Mouse (Mus musculus) frontal cortex, postnatal 14 days (tissue): ENCODE results near the gene Ksr1.

Experiments
- DNase-seq, 2 experiments: peaks; one replicate each; pipeline ENCODE4 v3.0.0; 2022; ENCODE audit warnings: low spot score in 2 of 2

The Ksr1 gene

GRCm38 (mm10) chr11:79093986-79094695, 52.1 kb downstream of the Ksr1 start:
- DNase-seq: no peak

DNA sequence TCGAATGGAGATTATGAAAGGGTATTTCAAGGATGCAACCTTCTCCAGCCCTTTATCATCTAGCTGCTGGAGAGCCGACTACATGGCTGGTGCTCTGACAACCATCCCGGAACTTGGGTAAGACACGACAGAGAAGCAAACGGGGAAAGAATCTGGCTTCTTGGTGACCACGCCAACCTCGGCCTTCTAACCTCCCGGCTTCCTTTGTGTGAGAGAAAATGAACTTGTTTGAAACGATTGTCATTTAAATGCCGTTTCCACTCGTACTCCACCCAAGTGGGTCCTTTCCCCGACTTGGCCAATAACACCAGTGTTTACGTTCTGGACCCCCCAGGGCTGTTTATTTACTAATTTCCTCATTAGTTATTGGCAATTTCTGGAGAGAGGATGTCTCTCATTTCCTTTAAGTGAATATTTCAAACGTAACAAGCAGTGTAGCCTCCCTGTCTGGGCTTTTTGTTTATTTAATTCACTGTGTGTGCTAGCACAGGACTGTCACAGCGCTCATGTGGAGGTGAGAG, 52.8 kb downstream of the Ksr1 start:
- no peak for DNase-seq

DNA sequence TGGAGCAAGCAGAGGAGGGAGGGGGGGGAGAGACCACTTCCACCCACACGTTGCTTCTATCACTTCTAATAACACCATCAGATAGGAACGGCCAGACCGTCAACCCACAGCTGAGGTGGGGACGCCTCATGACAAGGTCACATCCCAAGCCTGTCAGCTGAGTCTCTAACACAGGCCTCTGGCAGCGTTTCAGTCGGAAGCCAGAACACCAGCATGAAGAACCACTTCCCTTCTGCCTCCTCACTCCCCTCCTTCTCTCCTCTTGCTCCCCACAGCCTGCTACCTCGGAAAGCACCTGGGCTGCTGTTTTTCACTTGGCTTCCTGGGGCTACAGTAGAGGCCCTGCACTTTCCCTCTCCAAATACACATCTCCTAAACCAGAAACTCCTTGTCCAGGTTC, 53.4 kb downstream of the Ksr1 start:
- no peak for DNase-seq

DNA sequence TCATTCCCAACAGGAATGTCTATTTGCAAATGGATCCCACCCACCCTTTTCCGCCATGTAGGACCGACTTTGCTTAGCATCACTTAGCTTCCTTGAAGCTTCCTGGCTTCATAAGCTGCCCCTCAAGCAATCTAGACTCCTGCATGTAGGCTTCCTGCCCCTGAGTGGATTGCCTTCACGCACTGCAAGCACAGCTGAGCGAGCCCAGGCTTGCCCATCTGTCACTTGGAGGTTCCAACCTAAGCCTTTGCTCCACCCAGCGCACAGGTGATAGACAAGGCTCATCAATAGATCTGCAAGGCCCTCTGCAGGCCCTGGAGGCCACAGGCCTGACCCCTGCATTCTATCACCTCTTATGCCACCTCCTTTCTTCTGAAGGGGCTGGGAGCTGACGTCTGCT, 54.0 kb downstream of the Ksr1 start:
- DNase-seq: no peak

DNA sequence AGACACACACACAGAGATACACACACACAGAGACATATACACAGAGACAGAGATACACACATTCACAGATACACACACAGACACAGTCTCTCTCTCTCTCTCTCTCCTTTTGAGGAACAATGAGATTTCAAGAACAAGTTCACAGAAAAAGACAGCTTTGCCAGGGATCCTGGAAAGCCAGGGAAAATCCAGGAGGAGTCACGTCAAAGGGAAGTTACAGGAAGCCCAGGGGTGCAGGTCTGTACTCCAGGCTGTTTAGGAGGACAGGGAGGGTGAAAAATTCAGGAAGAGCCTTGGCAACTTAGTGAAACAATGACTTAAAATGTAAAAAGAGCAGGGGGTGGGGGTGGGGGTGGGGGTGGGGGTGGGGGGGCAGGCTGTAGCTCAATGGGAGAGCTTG, 56.5 kb downstream of the Ksr1 start:
- DNase-seq: no peak

DNA sequence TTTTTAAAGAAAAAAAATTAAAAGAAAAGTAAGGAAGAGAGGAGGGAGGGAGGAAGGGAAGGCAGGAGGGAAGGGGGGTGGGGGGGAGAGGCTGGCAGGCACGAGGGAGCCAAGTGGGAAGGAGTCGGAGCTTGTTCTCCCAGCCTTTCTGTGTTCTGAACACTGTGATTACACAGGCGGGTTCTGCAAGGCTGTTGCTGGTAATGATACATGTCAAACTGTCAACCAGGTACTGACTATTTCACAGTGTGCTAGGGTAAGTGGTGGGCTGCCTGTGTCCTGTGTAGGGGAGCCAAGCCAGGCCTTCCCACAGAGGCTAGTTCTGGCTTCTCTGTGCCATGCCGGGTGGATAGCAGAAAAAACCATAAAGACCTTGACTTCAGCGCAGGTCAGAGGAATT, 57.2 kb downstream of the Ksr1 start:
- no peak for DNase-seq

DNA sequence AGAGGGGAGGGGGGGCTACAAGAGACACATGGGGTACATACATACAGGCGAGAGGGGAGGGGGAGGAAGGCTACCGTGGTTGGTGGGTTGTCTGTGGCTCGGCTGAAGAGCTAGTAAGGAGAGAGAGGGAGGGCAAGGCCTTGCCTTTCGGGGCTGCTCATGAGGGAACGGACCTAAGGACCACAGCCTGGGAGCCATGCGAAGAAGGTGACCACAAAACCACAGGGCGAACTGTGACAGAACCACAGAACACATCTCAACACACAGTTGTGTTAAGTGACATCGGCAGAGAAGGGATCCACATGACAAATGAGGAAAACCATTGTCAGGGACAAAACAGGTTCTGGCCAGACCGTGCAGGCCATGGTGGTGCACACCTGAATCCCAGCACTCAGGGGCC, 57.9 kb downstream of the Ksr1 start:
- no peak for DNase-seq

DNA sequence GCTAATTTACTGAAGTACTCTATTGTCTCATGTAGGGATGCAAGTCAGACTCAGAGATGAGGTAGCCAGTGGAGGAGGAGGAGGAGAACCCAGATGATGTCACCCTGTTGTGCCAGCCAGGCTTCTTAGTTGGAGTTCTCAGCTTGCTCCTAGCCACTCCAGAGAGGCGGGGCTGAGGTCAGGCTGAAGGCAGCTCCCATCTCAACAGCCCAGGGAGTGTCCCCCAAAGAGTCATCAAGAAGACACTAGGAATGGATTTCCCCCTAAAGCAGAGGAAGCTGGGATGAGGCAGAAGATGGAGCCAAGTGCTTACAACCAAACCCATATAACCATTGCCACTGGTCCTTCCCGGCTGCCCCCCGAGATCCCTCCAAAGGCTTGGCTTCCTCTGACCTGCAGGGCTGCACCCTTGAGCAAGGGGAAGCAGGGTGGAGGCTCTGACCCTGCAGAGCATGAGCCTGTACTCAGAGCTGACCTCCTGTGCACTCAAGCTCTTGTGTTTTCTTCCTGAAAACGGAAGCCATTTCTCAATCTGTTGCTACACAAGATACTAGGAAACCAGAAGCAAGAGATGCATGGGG, 58.4 kb downstream of the Ksr1 start:
- DNase-seq: no peak

DNA sequence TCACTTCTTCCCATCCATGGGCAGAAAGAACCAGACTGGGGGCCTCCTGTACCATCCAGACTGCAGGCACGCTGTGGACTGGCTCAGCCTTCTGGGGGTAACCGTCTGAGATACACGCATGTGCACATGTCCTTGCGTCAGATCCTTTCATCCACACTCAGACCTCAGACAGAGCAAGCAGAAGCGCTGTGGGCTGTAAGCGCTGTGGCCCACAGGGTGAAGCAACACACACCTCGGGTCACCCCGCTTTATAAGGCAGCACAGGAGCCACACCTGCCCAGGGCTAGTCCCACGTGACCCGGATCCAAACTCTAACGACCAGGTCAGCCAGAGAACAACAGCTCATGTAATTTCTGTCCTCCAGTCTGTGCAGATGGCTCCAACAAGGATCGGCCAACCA, 59.4 kb downstream of the Ksr1 start:
- no peak for DNase-seq

- DNase-seq: no peak
These were observed 61.1 kb downstream of the Ksr1 start for GRCm38 (mm10) chr11:79085059-79085458.

DNA sequence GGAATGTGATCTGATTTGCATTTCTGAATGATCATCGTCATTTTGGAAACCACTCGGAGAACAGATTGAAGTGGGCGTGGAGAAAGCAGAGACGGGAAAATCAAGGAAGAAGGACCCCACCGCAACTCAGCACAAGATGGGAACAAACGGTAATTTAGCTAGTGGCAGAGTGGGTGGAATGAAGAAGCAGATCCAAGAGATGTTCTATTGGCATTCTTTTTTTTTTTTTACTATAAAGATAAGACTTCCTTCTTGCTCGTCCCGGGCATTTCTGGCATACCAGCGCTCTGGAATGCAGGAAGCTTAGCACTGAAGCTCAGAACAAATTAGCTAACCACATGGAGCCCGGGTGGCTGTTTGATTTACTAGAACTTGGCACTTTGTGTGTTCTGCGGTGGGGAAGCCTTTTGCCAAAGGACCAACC, 63.2 kb downstream of the Ksr1 start:
- DNase-seq: peak in 1 of 2 experiments; percentile 28

DNA sequence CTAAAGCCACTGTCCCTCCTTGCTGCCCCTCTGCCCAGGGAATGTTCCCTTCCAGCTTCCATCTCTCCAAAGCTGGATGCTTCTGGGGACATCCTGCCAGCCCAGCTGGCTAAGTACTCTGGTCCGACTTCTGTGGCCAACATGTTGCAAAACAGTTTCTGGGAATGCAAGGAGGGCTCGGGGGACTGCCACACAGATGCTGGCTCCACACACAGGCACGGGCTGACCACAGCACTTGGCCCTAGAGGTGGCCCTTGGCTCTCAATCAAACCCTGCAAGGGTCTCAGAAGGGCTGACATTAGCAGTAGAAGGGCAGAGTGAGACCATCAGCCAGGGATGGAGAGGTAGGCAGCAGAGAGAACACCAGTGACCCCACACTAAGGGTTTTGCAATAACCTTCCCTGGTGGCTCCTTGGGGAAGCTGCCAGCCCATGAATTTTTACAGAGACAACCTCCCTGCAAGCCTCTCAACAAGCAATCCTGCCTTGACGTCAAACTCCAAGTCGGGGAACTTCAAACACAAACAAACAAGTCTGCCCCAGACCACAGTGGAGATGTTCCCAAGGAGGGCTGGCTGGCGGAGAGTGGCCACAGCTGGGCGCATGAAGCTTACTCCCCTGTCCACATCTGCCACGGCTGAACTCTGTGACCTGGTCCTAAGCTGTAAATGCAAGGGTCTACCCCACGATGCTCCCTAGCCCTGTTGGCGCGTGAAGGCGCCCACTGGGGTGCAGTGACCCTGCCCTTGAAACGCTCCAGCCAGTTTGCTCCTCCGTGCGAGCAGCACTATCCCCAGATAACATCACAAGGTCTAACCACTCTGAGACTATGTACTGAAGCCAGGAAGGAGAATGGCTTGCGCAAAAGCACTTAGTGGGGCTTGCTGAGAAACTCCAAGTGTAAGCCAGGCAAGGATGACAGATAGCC, 65.0 kb downstream of the Ksr1 start:
- no peak for DNase-seq

DNA sequence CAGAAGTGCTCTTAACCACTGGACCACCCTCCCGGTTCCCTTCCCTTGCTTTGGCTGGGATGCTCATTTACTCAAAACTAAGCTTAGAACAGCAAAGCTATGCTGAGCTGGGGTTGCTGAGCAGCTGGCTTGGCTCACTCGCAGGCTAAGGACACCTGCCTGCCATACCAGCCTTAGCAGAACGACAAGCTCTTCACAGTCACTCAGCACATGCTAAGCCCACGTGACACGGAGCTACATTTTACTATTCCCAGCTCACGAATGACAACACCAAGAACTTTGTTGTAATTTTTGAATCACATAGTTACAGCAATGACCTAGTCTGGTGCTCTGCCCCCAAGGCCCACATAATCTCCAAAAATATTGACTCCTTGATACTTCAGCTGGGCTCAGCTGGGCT, 66.1 kb downstream of the Ksr1 start:
- DNase-seq: no peak

- no peak for DNase-seq
These were observed 69.7 kb downstream of the Ksr1 start for GRCm38 (mm10) chr11:79076484-79076883.

DNA sequence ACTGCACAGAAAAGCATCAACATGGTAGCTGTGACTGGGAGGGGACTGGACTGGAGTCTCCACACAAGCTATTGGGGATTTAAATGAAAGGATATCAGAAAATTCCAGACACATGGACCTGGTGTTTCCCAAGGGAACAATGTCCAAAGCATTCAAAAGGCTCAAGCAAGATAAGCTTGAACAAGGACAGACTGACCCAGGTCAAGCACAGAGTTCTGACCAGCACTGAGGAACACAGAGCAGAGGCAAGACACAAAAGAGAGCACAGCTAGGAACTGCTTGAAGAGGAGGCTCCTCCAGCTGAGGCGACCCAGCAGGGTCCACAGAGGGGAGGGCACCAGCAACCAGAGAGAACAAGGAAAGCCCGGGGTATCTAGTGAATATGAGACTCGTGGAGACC, 71.2 kb downstream of the Ksr1 start:
- no peak for DNase-seq

DNA sequence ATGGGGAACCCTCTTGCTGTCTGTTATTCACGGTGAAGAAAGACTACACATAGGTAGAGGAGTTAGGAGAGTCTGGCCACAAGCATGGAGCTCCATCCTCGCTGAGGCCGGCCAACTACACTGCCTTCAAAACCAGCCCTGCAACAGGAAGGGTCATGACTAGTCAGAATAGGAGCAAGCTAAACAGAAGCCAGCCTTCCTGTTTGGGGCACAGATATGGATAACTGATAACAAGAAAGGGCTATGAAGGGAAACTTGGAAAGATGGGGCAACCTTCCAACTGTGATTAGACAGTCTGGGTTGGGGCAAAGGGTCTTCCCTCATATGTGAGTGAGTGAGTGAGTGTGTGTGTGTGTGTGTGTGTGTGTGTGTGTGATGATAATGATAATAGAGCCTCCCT, 71.6 kb downstream of the Ksr1 start:
- no peak for DNase-seq

- no peak for DNase-seq
These were observed 72.6 kb downstream of the Ksr1 start for GRCm38 (mm10) chr11:79073583-79073982.

- peak in 1 of 2 experiments; percentile 33 for DNase-seq
These were observed 74.1 kb downstream of the Ksr1 start for GRCm38 (mm10) chr11:79072108-79072507.

- no peak for DNase-seq
These were observed 74.9 kb downstream of the Ksr1 start for GRCm38 (mm10) chr11:79071082-79071972.

GRCm38 (mm10) chr11:79069453-79070153, 76.6 kb downstream of the Ksr1 start:
- no peak for DNase-seq

- no peak for DNase-seq
These were observed 79.0 kb downstream of the Ksr1 start for GRCm38 (mm10) chr11:79067172-79067571.
